Mouse (Mus musculus) testis, adult 2 months (tissue): ENCODE data around the gene Usp48. TPM values are rescaled to one million over a fixed set of nuclear protein-coding genes. Genes with fewer than 3 reads are reported as not detected.

ENCODE experiments used
- H3K27ac ChIP-seq: fragments of 200-500 bp; 2 replicates; pipeline ENCODE4 v1.5.1; 2012; ENCODE audit warnings: low read depth, low read length; ENCODE audit not compliant: control insufficient read depth, insufficient read depth
- H3K27me3 ChIP-seq: fragments of 200-500 bp; 2 replicates; pipeline ENCODE4 v1.6.1; 2012; ENCODE audit warnings: mild to moderate bottlenecking, low read length, moderate library complexity; ENCODE audit not compliant: control insufficient read depth, insufficient read depth
- H3K36me3 ChIP-seq: fragments of 200-500 bp; 2 replicates; pipeline ENCODE4 v1.6.1; 2012; ENCODE audit warnings: mild to moderate bottlenecking, low read length; ENCODE audit not compliant: control insufficient read depth, insufficient read depth
- H3K4me1 ChIP-seq: fragments of 200-500 bp; 2 replicates; pipeline ENCODE4 v1.6.1; 2012; ENCODE audit warnings: low read length; ENCODE audit not compliant: control insufficient read depth, insufficient read depth
- H3K4me3 ChIP-seq: fragments of 200-500 bp; 2 replicates; pipeline ENCODE4 v1.5.1; 2012; ENCODE audit warnings: low read depth, mild to moderate bottlenecking, low read length, moderate library complexity, mixed read lengths; ENCODE audit not compliant: control insufficient read depth
- CTCF ChIP-seq: fragments of 200-500 bp; IDR thresholded peaks from 2 replicates; pipeline ENCODE4 v1.5.1; 2012; ENCODE audit warnings: low read depth, mild to moderate bottlenecking, inconsistent platforms, low read length, moderate library complexity; ENCODE audit not compliant: control insufficient read depth, insufficient read depth, insufficient replicate concordance
- POLR2A ChIP-seq: fragments of 200-500 bp; IDR thresholded peaks from 2 replicates; pipeline ENCODE4 v1.6.1; 2012; ENCODE audit warnings: low read depth, mild to moderate bottlenecking, inconsistent platforms, low read length, moderate library complexity; ENCODE audit not compliant: control insufficient read depth
- polyA plus RNA-seq: library from polyadenylated mRNA; depleted of rRNA; stranded (reverse); fragments of >200 nt; gene quantifications from 2 replicates; pipeline ENCODE4 v1.2.3, GENCODE M21; 2012

Gene Usp48
- polyA plus RNA-seq, 1 experiment = 39.6 TPM

DNA sequence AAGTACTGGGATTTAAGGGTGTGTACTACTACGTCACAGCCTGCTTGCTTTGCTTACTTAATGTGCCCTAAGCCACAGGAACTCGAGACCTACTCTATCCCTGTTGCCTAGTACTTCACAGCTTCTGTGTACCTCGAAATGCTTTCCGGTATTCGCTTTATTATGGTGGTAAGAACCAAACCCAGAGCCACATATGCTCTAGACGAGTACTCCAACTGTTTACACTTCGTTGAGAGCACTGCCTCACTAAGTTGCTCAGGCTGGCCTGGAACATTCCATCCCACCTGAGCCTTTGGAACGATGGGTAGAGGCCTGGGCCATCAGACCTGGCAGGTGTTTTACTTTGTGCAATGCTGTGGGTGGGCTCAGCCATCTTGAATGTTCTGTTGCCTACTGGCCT lies 101.7 kb downstream of the Usp48 start:
- Histone ChIP-seq H3K4me3 (no peak overlapping the region), H3K27ac (no peak overlapping the region), H3K36me3 (no peaks in the 10 kb centered on the region), H3K27me3 (no peaks in the 10 kb centered on the region), H3K4me1 (peaks cover under 1% of the 10 kb centered on the region; the same call in 1 of the 2 replicates)
- no peak for TF ChIP-seq CTCF
- TF ChIP-seq POLR2A = no peak

DNA sequence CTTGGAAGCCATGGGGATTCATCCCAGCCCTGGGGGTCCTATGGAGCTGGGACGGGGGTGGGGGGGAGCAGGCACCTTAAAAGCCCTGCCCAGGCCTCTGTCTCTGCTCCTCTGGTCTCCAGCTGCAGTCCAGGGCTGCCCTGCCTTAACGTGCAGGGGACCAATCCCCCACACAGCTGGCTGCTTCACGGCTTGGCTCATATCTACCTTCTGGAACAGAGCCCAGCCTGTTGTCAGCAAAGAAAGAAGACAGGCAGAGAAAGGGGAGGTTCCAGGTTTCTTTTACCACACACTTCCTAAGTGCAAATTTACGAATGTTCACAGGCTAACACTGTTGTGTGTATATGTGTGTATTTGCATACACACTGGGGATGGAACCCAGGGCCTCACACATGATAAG lies 102.3 kb downstream of the Usp48 start:
- H3K4me3 ChIP-seq = no peak overlapping the region
- no peak for TF ChIP-seq CTCF
- TF ChIP-seq POLR2A = no peak
- H3K27ac ChIP-seq = no peak overlapping the region
- no peaks in the 10 kb centered on the region for H3K27me3 ChIP-seq
- no peaks in the 10 kb centered on the region for H3K4me1 ChIP-seq
- H3K36me3 ChIP-seq = no peaks in the 10 kb centered on the region

DNA sequence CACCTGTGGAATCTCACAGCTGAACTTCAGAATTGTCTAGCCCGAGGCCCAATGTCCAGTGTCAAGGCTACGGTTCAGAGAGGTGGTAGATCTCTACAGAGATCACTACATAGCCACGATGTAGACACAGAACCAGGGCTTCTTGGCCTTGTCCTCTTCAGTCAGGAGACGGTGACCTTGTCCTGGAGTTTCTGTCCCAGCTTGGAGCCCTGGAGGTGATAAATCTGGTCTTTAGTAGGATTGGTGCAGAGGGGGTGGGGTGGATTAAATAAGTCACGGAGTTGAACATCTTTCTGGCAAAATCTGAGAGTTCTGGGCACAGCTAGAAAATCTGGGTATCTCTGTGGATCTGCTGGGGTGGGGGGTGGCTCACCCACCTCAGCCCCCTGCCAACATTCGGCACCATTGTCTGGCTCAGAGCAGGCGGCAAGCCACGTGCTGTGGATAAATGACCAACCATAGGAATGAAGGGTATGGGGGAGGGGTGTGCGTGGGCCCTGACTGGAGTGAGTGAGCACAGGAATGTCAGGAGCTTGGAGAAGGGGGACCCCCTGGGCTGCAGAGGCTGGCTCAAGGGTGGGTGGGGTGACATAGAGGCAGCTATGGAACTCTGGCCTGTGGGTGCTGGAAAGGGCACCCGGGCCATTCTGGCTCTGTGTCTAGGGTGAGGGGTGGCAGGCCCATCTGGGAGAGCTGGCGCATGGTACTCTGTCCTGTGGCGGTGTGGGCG lies 103.8 kb downstream of the Usp48 start:
- H3K27ac ChIP-seq = no peak overlapping the region
- H3K4me3 ChIP-seq = no peak overlapping the region
- no peaks in the 10 kb centered on the region; the same call in 1 of the 2 replicates for H3K4me1 ChIP-seq
- no peak for TF ChIP-seq CTCF
- TF ChIP-seq POLR2A = no peak
- H3K36me3 ChIP-seq = no peaks in the 10 kb centered on the region
- H3K27me3 ChIP-seq = no peaks in the 10 kb centered on the region

DNA sequence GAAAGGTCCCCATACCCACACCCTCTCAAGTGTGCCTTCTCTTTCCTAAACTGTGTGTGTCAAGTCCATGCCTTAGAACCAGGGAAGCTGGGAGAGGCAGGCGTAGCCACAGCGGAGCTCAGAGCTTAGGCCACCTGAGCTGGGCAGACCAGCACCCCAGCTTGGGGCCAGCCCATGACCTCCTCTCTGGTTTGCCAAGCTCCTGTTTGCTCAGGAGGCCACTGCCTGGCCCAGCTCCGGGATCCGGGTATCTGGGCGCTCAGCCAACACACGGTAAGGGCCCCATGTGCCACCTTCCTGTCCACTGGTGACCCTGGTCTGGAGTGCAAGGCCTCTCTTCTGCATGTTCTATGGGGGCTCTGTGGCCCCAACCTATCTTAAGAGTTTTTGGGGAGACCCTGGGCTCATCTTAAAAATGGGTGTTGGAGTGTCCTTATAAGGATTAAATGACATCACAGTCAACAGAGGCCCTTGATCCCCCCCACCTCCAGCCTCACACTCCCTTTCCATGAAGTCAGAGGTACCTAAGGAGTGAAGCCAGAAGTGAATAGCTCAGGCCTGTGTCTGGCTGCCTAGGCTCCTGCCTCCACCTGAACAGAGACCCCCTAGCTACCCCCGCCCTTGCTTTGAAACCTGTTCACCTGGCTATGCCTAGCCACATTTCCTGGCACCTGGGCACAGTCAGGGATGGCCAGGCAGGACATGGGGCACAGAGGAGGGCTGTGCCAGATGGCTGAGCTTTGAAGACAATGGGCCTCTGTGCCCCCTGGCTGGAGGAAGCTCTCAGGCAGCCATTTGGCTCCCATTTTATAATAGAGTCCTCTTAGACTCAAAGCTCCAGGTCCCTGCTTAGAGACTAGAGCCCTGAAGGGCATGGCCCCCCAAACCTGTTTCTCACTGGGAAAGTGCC lies 104.8 kb downstream of the Usp48 start:
- H3K27me3 ChIP-seq = no peaks in the 10 kb centered on the region
- no peaks in the 10 kb centered on the region for H3K36me3 ChIP-seq
- no peak overlapping the region for H3K27ac ChIP-seq
- no peak for TF ChIP-seq CTCF
- no peak for TF ChIP-seq POLR2A
- no peaks in the 10 kb centered on the region; the same call in 1 of the 2 replicates for H3K4me1 ChIP-seq
- H3K4me3 ChIP-seq = no peak overlapping the region

DNA sequence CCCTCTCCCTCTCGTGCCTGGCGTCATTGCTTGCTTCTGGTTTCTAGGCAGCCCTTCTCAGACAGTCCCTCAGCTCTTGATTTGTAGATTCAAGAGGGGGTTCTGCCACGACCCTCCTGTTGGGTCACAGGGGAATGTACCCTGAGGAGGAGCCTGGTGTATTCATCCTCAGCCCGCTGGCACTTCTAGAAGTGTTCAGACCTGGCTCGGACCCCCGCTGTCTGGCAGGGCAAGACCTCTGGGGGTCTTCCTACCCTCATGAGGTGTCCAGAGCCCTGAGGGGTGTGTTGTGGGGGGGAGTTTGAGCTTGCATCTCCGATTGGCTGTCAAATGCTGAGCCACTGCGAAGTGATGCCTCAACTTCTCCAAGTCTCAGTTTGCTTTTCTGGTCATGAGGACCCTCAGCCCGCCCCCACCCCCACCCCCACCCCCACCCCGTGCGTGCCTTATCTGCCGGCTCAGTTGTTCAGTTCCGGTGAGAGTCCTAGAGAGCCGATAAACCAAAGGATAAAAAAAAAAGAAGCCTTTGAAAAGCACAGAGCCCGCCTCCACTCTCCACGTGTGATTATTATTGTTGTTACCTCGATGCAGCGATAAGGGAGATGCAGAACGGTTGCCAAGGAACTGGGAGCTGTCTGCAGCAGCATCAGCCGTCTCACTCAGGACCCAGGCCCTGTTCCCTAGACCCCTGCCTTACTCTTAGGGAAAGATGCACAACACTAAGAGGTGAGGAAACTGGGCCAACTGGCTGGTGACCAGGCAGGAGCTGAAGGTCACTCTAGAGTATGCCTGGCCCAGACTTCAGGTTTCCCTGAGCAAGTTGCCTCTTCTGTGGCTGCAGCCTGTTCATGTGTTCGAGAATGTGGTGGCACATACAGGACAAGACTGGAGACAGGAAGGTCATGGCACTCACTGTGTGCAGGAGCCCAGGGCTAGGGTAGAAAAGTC lies 106.0 kb downstream of the Usp48 start:
- TF ChIP-seq CTCF (no peak), POLR2A (no peak)
- Histone ChIP-seq H3K4me3 (no peak overlapping the region), H3K36me3 (no peaks in the 10 kb centered on the region), H3K27me3 (no peaks in the 10 kb centered on the region), H3K27ac (no peak overlapping the region), H3K4me1 (no peaks in the 10 kb centered on the region; the same call in 1 of the 2 replicates)

DNA sequence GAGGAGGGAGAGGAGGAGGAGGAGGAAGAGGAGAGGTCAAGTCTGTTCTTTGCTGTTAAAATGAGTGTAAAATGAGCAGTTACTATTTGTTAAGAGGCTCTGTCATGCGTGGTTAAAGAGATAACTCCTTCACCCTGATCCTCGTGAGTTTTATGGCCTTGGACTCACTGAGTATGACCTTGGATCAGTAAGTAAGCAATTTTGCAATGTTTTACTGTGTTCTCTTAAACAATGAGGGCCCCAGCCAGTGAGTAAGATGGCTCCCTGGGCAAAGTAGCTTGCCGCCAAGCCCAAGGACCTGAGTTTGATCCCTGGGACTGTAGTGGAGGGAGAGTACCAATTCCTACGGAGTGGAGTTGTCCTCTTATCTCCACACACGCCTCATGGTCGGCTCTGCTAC lies 107.4 kb downstream of the Usp48 start:
- H3K4me1 ChIP-seq = no peaks in the 10 kb centered on the region; the same call in 1 of the 2 replicates

DNA sequence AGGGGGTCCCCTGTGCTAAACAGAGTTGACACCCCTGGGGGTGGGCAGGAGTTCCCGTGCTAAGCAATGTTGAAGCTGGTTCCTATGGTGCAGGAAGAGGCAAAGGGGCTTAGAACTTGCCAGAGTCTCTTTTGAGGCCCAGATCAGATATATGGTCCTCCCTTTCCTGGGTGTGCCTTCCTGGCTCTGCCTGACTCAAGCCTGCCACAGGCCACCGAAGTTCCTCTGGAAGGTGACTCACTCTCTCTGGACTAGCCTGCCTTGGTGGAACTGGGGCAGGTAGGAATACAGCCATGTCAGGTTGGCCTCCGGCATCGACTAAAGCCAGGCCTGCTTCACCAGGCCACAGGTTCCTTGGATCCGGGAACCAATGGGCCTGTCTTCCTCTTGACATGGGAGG lies 109.5 kb downstream of the Usp48 start:
- TF ChIP-seq CTCF (no peak), POLR2A (no peak)
- H3K27ac ChIP-seq = no peak overlapping the region
- H3K36me3 ChIP-seq = no peaks in the 10 kb centered on the region
- H3K4me1 ChIP-seq = peaks cover 10% of the 10 kb centered on the region
- H3K4me3 ChIP-seq = no peak overlapping the region
- H3K27me3 ChIP-seq = no peaks in the 10 kb centered on the region

More for the DNA sequence above, 107.4 kb downstream of the Usp48 start:
- Histone ChIP-seq H3K27ac (no peak overlapping the region), H3K36me3 (no peaks in the 10 kb centered on the region), H3K4me3 (no peak overlapping the region), H3K27me3 (no peaks in the 10 kb centered on the region)
- no peak for TF ChIP-seq CTCF
- no peak for TF ChIP-seq POLR2A
